16 mouse cellular contexts compared by ENCODE assay signal in the genomic region with DNA sequence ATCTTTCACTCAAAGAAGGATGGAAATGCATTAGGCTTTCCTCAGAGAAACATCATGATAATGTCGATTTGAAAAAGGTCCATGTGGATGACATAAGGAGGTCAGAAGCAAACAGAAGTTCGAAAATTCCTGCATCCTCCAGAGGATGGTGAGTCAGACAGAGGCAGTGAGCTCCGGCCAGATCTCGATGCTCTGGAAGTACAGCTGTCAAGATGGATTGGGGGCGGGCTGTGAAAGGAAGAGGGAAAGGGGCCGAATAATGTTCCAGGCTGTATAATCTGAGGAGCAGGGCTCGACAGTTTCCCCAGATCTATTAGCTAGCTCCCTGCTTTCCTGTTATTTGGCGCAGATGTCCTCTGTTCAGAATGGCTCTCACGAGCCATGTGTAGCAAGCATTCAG.
A peak's percentile ranks its signal among the peaks of the same experiment; 100 is the strongest.
DNase-seq lines count a peak whose midpoint lies in the region; ATAC-seq lines count a peak whose summit lies in the region.
"Had no signal": no experiment of that assay in that cellular context is flagged by ENCODE, and none has a peak within 500 bp of the region (broad histone marks: within the 10 kb centered on the region; RNA-seq: fewer than 3 reads in every experiment).

No protein-coding gene starts in this region.

- WGBS in forebrain, embryonic 16.5 days: 88% methylated on average over 9 of the region's 9 CpGs

- ATAC-seq in frontal cortex, adult (ENCODE audit: low TSS enrichment): peak; percentile 38; the same call in 1 of the 2 replicates
- ATAC-seq in forebrain, embryonic 16.5 days: no peak
- ATAC-seq: midbrain, embryonic 16.5 days had no signal

- H3K9ac ChIP-seq in forebrain, embryonic 16.5 days (replicated peaks; ENCODE audit: low read depth, low read length): no peak overlapping the region
- H3K9ac ChIP-seq: neural tube, embryonic 12.5 days had no signal

- no peak overlapping the region for H3K4me3 ChIP-seq in forebrain, embryonic 16.5 days (replicated peaks; ENCODE audit: low read length)
- H3K4me3 ChIP-seq: neural tube, embryonic 12.5 days had no signal

- no peaks in the 10 kb centered on the region for H3K4me1 ChIP-seq in forebrain, embryonic 16.5 days (replicated peaks; ENCODE audit: control insufficient read depth, insufficient read depth, low read length)
- H3K4me1 ChIP-seq: neural tube, embryonic 12.5 days had no signal

- no peaks in the 10 kb centered on the region for H3K36me3 ChIP-seq in forebrain, embryonic 16.5 days (ENCODE audit: control insufficient read depth, insufficient read depth)
- H3K36me3 ChIP-seq: neural tube, embryonic 12.5 days had no signal

- H3K27me3 ChIP-seq in forebrain, embryonic 16.5 days (replicated peaks; ENCODE audit: control insufficient read depth, insufficient read depth, low read length): no peaks in the 10 kb centered on the region
- H3K27me3 ChIP-seq: neural tube, embryonic 12.5 days had no signal

- no peaks in the 10 kb centered on the region for H3K9me3 ChIP-seq in forebrain, embryonic 16.5 days (ENCODE audit: control insufficient read depth, low read length)
- H3K9me3 ChIP-seq: neural tube, embryonic 12.5 days had no signal

- intact Hi-C loops in heart, postnatal 25 days (cut with DNase I): no loop called here

- H3K4me2 ChIP-seq in forebrain, embryonic 16.5 days (ENCODE audit: low read length): no peak overlapping the region
- H3K4me2 ChIP-seq: neural tube, embryonic 12.5 days had no signal

- H3K27ac ChIP-seq in forebrain, embryonic 16.5 days (ENCODE audit: low read length): no peak overlapping the region
- H3K27ac ChIP-seq: neural tube, embryonic 12.5 days had no signal

- no peak for DNase-seq in frontal cortex, postnatal 14 days (ENCODE audit: low spot score in 2 of 2)
- DNase-seq in layer of hippocampus, adult 9-11 months: peak; percentile 3
- no peak for DNase-seq in layer of hippocampus, postnatal 25 days (ENCODE audit: extremely low spot score in 1 of 2, low spot score in 1 of 2)
- peak; percentile 24 for DNase-seq in fibroblast of lung, adult 2 months (ENCODE audit: low read depth)
- DNase-seq in heart, postnatal 25 days (ENCODE audit: low spot score): peak; percentile 3
- DNase-seq in cerebellum, adult 9-10 months: no peak
- DNase-seq: adrenal gland, postnatal 36 days; kidney, postnatal 25 days; liver; lung, adult 2 months; spleen, adult 18-20 months; thymus, postnatal 25 days had no signal

Comparison
In these comparisons a context has a peak if more than half of its experiments do, and no peak if none do; other contexts are left out.
1. DNase-seq: peak in layer of hippocampus, adult 9-11 months (single experiment), fibroblast of lung, adult 2 months (single experiment) and heart, postnatal 25 days (single experiment); none in frontal cortex, postnatal 14 days (0 of 2), layer of hippocampus, postnatal 25 days (0 of 2) and cerebellum, adult 9-10 months (single experiment).